Mouse (Mus musculus) ES-E14 (cell line): Measurements from ENCODE around the gene Mbd6.

Experiments
- CHD2 ChIP-seq: IDR thresholded peaks from 2 replicates; pipeline ENCODE4 v1.6.1; 2014; ENCODE audit warnings: mild to moderate bottlenecking, low read depth, low read length, inconsistent platforms
- HCFC1 ChIP-seq: IDR thresholded peaks from 2 replicates; pipeline ENCODE4 v1.6.1; 2012; ENCODE audit warnings: low read length, inconsistent platforms, borderline replicate concordance; ENCODE audit not compliant: insufficient read depth
- MAFK ChIP-seq: IDR thresholded peaks from 2 replicates; pipeline ENCODE4 v1.6.1; 2014; ENCODE audit warnings: mild to moderate bottlenecking, low read depth, low read length, inconsistent platforms; ENCODE audit not compliant: insufficient read depth
- ZC3H11A ChIP-seq: IDR thresholded peaks from 2 replicates; pipeline ENCODE4 v1.6.1; 2012; ENCODE audit warnings: low read depth, mild to moderate bottlenecking, inconsistent platforms, low read length, borderline replicate concordance

DNA sequence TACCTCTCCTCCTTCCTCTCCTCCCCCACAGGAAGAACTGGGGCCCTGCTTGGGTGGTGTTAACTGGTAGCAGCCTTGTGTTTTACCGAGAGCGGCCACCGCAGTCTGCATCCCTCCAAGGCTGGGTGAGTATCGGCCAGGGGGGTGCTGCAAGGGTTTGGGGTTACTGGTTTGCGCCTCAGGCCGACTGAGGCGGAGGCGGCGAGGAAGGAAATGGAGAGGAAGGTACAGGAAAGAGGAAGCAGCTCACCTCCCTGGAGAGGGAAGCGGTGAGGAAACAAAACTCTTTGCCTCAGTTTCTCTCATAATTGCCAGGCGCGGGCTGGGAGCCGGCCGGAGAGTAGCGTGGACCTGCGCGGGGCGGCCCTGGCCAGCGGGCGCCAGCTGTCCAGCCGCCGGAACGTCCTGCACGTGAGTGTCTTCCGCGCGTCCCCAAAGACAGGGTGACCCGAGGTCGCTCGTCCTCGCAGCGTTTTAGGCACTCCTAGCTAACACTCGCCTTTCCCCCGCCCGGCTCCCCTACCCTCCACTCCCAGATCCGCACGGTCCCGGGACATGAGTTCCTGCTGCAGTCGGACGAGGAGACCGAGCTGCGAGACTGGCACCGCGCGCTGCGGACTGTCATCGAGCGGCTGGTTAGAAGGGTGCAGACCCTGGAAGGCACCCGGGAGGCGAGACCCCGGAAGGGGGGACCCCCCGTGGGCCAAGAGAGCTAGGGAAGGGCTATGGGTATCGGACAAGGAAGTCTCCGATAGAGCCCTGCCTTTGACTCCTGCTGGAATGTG is 37.4 kb upstream of the Mbd6 start:
- no peak for TF ChIP-seq HCFC1
- no peak for TF ChIP-seq ZC3H11A
- TF ChIP-seq CHD2 = no peak
- TF ChIP-seq MAFK = no peak
